Mouse (Mus musculus) urinary bladder, postnatal 14 days (tissue): ENCODE measurements around the gene Prdm2.

ENCODE experiments used
- DNase-seq: peaks from one replicate; pipeline ENCODE4 v3.0.0; 2021; ENCODE audit warnings: low spot score

Prdm2 gene

DNA sequence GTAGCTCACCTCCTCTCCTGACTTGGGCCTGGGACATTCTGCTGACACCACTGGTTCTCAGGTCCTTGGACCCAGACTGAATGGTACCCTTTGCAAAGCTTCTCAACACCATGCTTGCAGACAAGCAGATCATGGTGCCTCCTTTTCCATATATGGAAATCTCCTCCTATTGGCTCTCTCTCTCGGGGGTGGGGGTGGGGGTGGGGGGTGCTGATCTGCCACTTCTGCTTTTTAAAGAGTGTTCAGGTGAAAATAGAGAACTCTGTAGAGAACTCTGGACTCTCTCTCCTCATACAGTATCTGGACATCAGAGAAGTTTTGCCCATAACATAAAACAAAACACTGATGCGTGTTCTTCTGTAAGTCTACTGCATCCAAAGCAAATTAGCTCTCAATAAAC lies 106.2 kb downstream of the Prdm2 start:
- DNase-seq = no peak

- DNase-seq = no peak
Observed at GRCm38 (mm10) chr4:143104739-143105138, 108.1 kb downstream of the Prdm2 start.

DNA sequence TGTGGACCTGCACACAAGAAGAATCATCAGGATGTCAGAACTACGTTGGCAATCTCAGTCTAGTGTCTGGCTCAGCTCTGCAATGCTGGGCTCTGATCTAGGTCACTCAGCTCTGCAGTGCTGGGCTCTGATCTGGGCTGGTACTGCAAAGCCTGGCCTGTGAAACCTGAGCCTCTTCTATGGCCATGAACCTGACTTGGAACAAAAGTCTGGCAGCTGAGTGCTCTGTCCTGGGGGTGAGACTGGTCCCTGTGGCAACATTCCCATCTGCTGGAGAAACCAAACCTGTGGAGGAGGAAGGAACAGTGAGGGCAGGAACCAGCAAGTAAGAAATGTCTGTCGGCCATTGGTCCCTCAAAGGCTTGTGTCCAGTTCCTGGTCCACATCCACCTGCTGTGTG lies 109.0 kb downstream of the Prdm2 start:
- no peak for DNase-seq

DNA sequence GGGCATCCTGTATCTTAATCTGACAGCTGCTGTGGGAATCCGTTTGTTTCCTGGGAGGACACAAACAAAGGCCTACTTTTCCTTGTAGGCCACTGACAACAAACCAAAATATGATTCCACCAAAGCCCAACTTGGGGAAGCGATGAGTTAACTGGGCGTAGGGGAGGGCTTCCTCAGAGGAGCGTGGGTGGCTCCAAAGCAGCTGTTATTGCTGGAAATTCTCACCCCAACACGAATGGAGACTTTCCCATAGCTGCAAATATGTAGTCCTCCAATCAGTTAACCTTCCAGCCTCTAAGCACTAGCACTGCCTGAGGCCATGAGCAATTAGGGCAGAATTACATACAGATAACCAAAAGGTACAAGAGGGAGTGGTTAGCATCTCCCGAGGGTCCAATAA lies 112.6 kb downstream of the Prdm2 start:
- no peak for DNase-seq

DNA sequence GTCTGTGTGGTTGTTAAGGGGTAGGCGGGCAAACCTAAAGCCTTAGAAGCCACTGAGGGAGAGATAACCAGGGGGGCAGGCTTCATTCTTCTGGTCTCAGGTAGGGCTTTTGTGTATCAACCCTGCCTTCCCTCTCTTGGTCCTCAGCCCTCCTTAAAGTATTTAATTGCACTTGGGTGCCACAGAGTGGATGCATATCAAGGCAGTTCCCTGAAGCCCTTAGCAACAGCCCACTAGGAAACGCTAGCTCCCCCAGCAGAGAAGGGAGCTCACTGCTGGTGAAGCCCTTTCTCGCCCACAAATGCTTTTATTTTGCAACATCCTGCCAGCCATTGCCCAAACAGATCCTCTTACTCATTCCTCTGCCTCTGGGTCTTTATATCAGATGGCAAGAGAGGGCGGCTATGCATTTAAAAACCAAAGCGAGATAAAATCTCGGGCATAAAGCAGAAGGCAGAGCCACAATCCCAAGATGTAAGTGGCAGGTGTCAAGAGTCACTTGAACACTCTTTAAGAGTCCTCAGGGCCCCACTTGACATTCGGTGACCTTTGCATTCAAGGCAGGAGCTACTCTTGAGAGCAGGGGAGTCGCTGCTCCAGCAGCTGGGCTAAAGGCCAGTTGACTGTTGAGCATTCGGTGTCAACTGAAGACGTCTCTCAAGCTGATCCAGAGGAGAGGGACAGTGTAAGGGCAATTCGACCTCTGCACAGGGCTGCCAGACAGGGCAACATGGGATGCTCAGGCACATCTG lies 113.3 kb downstream of the Prdm2 start:
- DNase-seq = no peak

GRCm38 (mm10) chr4:143092082-143092701 lies 120.6 kb downstream of the Prdm2 start:
- DNase-seq = no peak

DNA sequence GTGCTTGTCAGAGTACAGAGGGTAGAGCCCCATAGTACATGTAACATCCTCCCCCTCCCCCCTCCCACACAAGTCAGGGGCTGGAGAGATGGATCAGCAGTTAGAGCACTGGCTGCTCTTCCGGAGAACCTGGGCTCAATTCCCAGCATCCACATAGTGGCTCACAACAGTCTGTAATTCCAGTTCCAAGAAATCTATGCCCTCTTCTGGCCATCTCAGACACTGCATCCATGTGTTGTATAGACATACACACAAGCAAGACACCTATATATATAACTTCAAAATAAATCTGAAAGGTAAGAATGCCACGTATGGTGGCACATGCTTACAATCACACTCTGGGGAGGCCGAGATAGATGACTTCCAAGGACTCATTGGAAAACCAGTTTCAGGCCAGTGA lies 122.2 kb downstream of the Prdm2 start:
- DNase-seq = no peak

- DNase-seq = peak; percentile 9
Observed at GRCm38 (mm10) chr4:143074071-143074765, 138.6 kb downstream of the Prdm2 start.

GRCm38 (mm10) chr4:143071791-143072190 lies 141.0 kb downstream of the Prdm2 start:
- DNase-seq = no peak

DNA sequence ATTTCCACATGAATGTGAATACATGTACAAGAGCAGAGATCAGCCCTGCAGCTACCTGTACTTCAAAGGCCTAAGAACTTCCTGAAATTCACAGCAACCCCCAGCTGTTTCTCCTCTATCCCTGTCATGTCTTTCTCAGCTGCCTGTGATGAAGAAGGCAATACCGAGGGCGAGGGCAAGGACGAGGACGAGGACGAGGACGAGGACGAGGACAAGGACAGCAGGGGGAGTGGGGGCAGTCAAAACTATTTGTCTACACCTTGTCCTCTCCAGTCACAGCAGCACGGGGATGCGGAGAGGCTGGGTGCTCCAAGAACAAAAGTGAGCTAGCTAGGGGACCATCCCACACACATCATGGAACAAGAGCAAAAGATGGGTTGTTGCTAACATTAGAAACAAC lies 145.8 kb downstream of the Prdm2 start:
- no peak for DNase-seq

GRCm38 (mm10) chr4:143058765-143059344 lies 153.9 kb downstream of the Prdm2 start:
- no peak for DNase-seq
